Mouse (Mus musculus) right cerebral cortex, postnatal 14 days (tissue): ENCODE results near the gene Gsto2.

Experiments
- DNase-seq: peaks from one replicate; pipeline ENCODE4 v3.0.0; 2022

Gene Gsto2

DNA sequence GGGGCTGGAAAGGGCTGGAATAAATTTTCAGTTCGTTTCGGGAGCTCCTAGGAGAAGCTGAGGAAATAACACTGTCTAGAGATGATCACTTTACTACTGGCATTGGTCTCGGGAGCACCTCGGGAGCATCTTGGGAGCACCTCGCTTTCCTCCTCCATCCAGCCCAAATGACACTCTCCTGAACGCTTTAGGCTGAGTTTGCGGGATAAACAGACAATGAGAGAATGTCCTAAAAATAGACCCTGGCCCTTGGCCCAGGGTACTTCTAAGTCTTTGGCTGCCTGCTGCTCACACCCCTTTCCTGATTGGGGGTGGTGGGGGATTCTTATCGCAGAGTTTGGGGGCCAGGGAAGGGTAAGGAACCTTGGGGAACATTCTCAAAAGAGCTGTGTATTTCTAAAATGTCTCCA, 54.6 kb downstream of the Gsto2 start:
- no peak for DNase-seq

DNA sequence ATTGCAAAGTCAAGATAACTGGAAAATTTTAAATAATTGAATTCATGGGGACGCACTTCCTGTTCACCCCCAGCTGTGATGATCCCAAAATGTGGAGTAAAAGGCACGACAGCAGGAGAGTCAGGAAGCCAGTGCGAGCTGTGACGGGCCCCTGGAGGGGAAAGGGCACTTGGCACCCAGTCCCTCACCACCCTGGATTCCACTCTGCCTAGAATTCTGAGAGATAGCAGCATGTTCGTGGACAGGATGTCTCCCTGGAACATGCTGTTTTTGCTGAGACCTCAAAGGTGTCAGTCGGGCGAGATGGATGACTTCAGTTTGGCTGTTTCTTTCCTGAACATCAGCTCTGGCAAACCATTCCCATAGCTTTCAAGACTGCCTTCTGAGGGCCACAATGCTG, 60.5 kb downstream of the Gsto2 start:
- DNase-seq: no peak

DNA sequence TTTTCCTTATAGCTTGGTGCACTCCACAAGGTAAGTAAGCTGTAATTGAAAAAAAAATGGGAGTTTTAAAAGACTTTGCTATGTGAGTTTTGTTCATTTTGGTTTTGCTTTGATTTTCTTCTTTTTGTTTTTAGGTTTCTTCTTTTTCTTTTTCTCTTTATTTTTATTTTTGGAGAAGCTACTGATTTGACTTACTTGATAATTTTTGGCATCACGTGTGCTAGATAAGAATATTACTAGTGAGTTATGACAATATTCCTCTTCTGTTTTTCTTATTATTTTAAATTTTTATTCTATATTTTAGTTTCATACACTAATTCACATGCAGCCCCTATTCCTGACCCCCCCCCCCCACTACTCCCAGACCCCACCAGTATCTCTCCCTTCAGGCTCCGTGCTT, 61.7 kb downstream of the Gsto2 start:
- no peak for DNase-seq

DNA sequence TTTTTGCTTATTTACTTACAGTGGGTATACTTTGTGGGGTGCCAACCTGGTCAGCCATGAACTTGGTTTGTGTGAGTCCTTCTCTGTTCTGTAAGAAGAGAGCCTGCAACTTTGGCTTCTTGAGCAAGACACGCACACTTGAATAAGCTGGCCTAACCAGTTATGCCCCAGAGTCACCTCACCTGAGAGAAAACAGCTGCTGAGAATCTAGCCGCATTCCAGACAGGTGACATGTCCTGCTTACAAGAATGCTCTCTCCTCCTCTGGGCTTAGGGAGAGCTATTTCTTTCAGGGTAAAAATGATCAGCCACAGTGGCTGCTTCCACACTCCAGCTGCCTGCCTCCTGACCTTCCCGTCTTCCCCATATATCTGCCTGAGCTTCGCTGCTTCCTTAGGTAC, 63.7 kb downstream of the Gsto2 start:
- DNase-seq: no peak

- no peak for DNase-seq
Observed at GRCm38 (mm10) chr19:47931982-47932638, 66.8 kb downstream of the Gsto2 start.

DNA sequence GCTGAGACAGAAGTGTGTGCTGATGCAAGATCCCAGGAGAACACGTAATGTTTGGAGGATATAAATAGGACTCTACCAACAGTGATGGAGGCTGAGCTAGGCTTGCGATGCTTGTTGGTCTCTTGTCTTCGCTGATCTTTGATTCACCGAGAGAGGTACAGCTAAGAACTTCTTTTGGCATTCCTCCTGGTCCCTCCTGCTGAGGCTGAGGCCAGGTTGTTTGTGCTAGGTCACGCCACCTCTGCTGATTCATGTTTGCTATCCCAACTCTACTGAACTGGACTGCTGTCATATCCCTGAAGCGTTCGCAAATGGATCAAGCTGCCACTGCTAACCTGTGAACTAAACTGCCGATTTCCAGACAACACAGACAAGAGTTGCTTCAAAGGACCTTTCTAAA, 68.8 kb downstream of the Gsto2 start:
- no peak for DNase-seq

DNA sequence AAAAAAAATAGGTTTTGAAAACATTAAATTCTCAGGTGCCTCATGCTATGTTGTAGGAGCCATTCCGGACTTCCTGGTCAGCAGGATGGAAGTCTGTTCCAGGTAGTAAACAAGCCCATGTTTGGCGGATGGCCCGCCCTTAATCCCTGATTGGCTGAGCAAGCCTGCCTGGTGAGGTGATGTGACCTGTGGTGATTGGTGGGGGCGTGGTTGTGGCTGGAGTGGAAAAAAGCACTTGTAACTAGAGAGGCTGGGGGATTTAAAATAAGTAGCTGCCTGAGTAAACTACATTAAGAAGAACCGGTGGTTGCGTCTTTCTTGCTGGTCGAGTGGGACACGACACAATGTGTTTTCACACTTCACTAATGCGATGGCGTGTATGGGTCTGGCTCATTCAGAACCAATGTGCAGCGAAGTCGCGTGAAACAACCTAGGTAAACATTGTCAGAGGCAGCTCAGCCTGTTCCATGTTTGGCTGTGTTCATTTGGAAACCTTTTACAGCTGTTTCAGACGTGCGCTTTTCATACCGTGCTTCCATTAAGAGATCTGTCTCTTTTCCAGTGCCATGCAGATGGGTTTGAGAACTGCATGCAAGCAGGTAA, 69.4 kb downstream of the Gsto2 start:
- DNase-seq: no peak

DNA sequence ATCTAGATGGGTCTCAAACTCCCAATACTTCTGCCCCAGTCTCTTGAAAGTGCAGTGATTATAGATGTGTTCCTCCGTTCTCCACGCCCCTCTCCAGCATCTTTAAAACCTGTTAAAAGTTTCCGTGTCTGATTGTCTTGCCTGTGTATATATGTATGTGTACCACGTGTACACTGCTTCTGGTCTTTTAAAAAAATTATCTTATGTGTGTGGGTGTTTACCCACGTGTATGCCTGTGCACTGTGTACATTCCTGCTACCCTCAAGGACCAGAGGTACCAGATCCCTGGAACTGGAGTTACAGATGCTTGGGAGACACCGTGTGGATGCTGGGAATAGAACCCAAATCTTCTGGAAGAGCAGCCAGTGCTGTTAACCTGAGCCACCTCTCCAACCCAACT, 70.2 kb downstream of the Gsto2 start:
- DNase-seq: no peak
